Mouse (Mus musculus) thymus, postnatal 10 days (tissue): ENCODE measurements at regions not wholly inside any gene's neighbourhood (a gene's known extent, or its start where the extent isn't known, plus 50 kb on each side); places are given as distances from the start of the nearest gene placed in this dataset.

Experiments used
- DNase-seq, 2 experiments: peaks; one replicate each; pipeline ENCODE4 v3.0.0; 2021; ENCODE audit warnings: low spot score in 2 of 2

GRCm38 (mm10) chr9:122437464-122437863 is 86.1 kb downstream of the Abhd5 start:
- no peak for DNase-seq

DNA sequence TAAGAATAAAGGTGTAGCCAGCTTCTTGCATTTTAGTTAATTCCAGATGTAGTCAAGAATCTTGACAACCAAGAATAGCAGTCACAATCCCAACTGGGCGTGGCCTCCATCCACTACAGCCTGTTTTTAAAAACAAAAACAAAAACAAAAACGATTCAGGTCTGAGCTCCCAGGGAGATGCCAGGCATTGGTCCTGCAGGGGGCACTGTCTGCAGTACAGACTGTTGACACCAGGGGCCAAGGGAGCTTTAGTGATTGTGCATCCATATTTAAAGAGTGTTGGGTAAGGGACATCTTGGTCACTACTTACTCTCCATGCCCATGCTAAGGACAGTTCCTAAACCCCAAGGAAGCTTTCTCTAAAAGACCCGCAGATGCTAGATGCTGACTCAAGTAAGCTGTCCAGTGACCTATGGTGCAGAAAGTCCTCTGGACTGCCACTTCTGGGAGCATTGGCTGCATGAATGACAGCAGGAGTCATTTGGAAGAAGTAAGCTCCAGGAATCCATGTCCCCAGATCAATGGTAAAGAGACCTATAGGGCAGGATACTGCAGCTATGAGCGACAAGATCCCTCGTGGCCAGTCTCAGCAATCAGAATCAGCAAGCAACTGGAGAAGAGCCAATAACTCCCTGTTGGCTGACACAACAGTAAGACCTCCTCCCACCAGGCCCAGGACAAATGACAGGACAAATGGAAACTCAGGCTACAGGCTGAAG is 95.1 kb downstream of the Abhd5 start:
- DNase-seq, result no peak

GRCm38 (mm10) chr9:122447568-122447967 is 96.2 kb downstream of the Abhd5 start:
- DNase-seq, result no peak

- no peak for DNase-seq
Observed at GRCm38 (mm10) chr9:122448342-122448741, 96.9 kb downstream of the Abhd5 start.

GRCm38 (mm10) chr9:122450524-122450923 is 99.1 kb downstream of the Abhd5 start:
- DNase-seq, result no peak

DNA sequence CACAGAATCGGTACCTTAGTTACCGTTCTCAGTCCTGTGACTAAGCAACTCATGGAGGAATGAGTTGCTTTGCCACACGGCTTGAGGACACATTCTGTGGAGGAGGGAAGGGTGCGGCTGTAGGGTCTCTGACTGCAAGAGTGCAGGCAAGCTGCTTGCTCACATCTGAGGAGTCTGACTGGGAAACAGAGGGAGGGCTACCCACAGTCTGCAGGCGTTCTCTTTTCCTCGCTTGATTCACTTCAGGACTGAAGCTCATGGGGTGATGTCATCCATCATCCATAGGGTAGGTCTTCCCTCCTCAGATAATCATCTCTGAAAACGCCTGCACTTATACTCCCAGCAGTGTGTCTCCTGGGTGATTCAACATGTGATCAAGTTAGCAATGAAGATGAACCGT is 103.9 kb downstream of the Abhd5 start:
- no peak for DNase-seq

GRCm38 (mm10) chr9:122455779-122456178 is 104.4 kb downstream of the Abhd5 start:
- DNase-seq, result no peak

GRCm38 (mm10) chr9:122459491-122459890 is 108.1 kb downstream of the Abhd5 start:
- no peak for DNase-seq

DNA sequence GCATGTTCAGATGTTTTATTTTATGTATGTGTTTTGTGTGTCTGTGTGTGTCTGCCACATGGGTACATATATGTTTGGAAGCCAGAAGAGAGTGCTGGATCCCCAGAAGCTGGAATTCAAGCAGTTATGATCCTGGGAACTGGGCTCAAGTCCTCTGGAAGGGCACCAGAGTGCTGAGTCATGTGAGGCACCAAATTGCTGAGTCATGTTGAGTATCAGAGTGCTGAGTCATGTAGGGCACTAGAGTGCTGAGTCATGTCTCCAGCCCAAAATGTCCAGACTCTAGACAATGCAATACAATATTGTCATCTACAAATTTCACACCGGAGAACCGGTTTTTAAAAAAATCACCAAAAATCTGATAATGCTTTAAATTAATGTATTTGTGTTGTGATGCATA is 120.1 kb downstream of the Abhd5 start:
- DNase-seq, result no peak

GRCm38 (mm10) chr9:122476356-122476755 is 124.9 kb downstream of the Abhd5 start:
- peak in 1 of 2 experiments; percentile 53 for DNase-seq

- DNase-seq, result no peak
Observed at GRCm38 (mm10) chr9:122487001-122487400, 135.6 kb downstream of the Abhd5 start.

DNA sequence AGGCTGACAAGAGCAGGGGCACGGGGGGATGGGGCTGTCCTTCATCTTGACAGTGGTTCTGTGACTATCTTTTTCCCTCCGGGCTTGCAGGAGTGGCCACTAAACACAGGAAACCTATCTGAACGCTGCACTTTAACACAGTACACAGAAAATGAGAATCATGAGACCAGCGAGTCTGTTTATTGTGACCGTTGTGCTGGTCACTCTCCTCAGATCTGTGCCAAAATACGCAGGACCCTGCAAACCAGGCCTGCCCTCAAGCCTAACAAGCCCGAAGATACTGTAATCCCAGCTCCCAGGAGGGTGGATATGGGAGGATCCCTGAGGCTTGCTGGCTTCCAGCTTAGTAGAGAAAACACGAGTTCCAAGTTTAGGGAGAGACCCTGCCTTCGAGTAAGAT is 143.3 kb downstream of the Abhd5 start:
- DNase-seq, result no peak

GRCm38 (mm10) chr9:122496482-122496985 is 145.1 kb downstream of the Abhd5 start:
- no peak for DNase-seq

DNA sequence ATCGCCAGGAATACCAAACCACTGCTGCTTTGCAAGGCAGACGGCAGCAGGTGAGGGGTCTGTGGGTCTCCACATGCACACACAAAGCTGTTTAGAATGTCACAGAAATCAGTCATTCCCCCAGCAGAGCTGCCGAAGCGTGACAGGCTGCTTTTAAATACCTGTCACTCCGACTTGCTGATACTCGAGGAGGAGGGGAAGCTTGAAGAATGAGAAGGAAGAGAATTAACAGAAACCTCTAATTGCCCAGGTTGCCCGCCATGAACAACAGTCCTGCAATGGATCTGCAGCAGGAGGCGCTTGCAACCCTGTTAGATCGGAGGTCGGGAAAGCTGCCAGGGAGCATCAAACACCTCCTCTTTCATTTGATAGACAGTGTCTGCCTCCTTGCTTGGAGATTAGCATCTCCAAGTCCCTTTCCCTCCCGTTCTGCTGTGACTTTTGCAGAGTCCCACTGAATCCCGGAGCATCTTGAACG is 150.5 kb downstream of the Abhd5 start:
- DNase-seq, result no peak

- no peak for DNase-seq
Observed at GRCm38 (mm10) chr9:122521569-122521968, 170.2 kb downstream of the Abhd5 start.

- no peak for DNase-seq
Observed at GRCm38 (mm10) chr9:122525621-122526055, 174.2 kb downstream of the Abhd5 start.

DNA sequence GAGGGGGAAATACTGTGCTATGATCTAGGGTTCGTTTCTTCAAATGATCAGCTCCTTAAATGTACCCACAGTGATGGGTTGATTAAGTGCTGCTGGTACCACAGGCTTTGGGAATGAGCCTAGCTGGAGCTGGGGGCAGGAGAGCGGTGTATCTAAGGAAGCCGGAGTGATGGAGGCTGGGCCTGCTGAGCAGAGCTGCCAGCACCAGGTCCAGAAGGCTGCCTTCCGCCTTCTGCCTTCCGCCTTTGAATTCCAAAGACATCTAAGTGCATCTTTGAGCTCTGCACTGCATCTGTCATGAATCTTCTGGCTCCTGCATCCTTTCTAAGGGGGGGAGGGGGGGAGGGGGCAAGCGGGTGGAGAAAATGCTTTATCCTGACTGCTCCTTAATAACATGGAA is 176.9 kb downstream of the Abhd5 start:
- DNase-seq, result no peak

DNA sequence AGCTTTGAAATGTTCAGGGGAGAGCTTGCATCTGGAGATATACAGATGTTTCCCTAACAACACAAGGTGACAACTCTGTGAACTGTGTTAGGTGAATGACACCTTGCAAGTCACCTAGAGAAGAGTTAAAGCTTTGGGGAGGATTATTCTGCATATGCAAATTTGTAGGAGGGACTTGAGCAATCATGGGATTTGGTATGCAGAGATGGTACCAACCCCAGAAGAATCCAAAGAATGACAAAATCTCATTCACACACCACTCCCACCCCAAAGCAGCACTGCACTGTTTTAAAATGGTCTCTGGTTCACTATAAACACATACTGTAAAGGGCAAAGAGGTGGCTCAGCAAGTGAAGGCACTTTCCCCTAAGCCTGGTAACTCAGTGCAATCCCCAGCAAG is 178.3 kb downstream of the Abhd5 start:
- no peak for DNase-seq

DNA sequence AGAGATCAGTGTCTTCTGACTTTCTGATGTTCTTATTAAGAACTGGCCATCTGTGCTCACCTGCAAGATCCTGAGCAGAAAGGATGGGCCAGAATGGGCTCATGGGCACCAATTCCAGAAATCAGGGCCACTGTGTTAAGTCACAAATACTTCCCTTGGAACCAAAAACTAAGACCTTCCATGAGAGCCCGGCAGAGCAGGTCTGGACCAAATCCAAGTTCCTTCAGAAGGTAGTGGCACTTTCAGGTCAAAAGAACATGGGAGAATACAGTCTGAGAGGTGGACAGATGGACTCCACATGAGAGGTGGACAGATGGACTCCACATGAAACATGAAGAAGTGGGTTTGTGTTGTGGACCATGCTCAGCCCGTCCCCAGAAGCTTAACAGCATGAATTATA is 180.4 kb downstream of the Abhd5 start:
- no peak for DNase-seq

DNA sequence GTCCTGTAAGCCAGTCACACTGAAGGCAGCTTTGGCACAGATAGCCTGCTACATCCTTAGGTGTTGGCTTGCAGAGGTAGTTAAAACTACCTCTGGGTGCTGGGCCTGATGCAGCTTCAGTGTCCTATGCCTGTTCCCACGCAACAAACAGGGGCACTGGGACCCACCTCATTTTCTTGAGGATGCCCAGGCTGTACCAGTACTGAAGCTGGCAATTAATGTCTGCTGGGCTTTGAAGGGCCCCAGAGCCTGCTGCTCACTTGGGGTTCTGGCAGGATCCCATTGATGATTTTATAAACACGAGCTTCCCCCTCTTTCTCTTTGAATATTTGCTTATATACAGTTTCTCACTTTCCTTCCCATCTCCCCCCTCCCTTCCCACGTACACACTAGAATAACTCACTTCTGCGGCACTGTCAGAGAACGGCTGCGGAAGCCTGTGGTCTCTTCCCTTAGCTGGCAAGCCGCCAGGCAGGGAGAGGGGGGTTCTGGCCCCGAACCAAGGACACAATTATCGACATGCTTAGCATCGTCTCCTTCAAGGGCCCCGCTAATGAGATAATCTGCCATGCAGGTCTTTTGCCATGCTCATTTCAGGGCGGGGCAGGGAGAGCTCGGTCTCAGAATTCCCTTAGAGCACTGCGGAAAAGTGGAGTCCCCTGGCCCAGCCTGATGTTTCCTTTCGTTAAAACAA is 182.9 kb downstream of the Abhd5 start:
- DNase-seq, result no peak

- DNase-seq, result no peak
Observed at GRCm38 (mm10) chr9:122534965-122535364, 183.6 kb downstream of the Abhd5 start.

DNA sequence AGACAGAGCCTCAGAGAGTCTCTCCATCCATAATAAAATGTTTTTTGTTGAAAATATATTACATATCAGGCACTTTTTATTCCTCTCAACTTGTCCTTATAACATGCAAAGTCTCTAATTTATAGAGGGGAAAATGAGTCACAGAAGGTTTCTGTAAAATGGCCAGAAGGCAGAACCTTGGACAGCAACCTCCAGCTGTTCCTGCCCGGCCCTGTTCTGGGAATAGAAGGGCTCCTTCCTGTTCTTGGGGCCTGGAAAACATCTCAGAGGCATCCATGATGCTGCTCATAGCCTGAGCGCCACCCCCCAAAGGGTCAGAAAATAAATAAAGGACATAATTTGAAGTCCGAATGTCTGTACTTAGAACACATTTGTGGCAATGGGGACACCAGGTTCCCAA is 188.7 kb downstream of the Abhd5 start:
- DNase-seq, result no peak

DNA sequence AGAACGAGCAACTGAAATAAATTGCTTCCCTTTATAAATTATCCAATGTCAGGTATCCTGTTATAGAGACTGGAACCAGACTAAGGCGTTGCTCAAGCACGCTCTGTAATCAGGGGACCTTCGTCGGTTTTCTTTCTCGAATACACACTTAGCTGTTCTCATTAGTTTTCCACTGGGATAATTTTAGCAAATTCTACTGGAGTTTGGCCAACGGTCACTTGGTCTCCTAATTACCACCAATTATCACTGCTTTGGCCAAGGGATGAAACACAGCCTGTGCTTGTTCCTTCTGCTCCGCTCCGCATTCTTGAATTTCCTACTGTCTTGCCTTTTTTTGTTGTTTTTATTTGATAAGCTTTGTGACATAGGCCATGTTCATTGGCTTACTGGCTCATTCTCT is 191.1 kb upstream of the Topaz1 start:
- no peak for DNase-seq
